Mouse (Mus musculus) forebrain, embryonic 14.5 days (tissue): Measurements from ENCODE around the gene Ankrd63. TPM values are rescaled to one million over a fixed set of nuclear protein-coding genes. Genes with fewer than 3 reads are reported as not detected.

ENCODE experiments used
- ATAC-seq: fragments of 200-750 bp; cut with Nextera tagmentation; 2 replicates; pipeline ENCODE4 v1.8.0; 2017; ENCODE audit warnings: mild to moderate bottlenecking, moderate library complexity
- DNase-seq: peaks from one replicate; pipeline ENCODE4 v3.0.0-alpha.2; 2015; ENCODE audit warnings: low spot score
- H3K27ac ChIP-seq: fragments of 300-500 bp; sonication (generic); 2 replicates; pipeline ENCODE4 v1.5.1; 2014; ENCODE audit warnings: low read depth, mild to moderate bottlenecking, control low read depth, low read length, moderate library complexity
- H3K27me3 ChIP-seq: fragments of 300-500 bp; sonication (generic); replicated peaks from 2 replicates; pipeline ENCODE4 v1.6.1; 2014; ENCODE audit warnings: low read length, control low read depth, mixed read lengths; ENCODE audit not compliant: control insufficient read depth, insufficient read depth
- H3K36me3 ChIP-seq: fragments of 300-500 bp; sonication (generic); 2 replicates; pipeline ENCODE4 v1.6.1; 2014; ENCODE audit warnings: low read length, control low read depth; ENCODE audit not compliant: control insufficient read depth, insufficient read depth
- H3K4me1 ChIP-seq: fragments of 300-500 bp; sonication (generic); 2 replicates; pipeline ENCODE4 v1.6.1; 2014; ENCODE audit warnings: antibody characterized with exemption, low read length, control low read depth; ENCODE audit not compliant: control insufficient read depth, insufficient read depth
- H3K4me2 ChIP-seq: fragments of 300-500 bp; sonication (generic); 2 replicates; pipeline ENCODE4 v1.6.1; 2014; ENCODE audit warnings: mild to moderate bottlenecking, control low read depth, low read length
- H3K4me3 ChIP-seq: fragments of 300-500 bp; sonication (generic); 2 replicates; pipeline ENCODE4 v1.5.1; 2014; ENCODE audit warnings: low read depth, low read length, control low read depth
- H3K9ac ChIP-seq: fragments of 300-500 bp; sonication (generic); 2 replicates; pipeline ENCODE4 v1.6.1; 2014; ENCODE audit warnings: mild to moderate bottlenecking, low read length, control low read depth, moderate library complexity
- H3K9me3 ChIP-seq: fragments of 300-500 bp; sonication (generic); replicated peaks from 2 replicates; pipeline ENCODE4 v1.6.1; 2016; ENCODE audit warnings: low read length, control low read depth, mixed read lengths; ENCODE audit not compliant: control insufficient read depth
- WGBS: fragments of 180-500 bp; shearing (Covaris S2); extraction: QIAGEN DNeasy Blood & Tissue Kit; methylation state at CpG from one replicate; pipeline ENCODE4 v1.1.7; 2014; 5-methylcytosine and 5-hydroxymethylcytosine counted together
- polyA plus RNA-seq: library from polyadenylated mRNA; unstranded; fragments of >200 nt; fragmentation: Nextera tagmentation; extraction: Ambion mirVana; gene quantifications from 2 replicates; pipeline ENCODE4 v1.2.1, GENCODE M21; 2014

The Ankrd63 gene
- polyA plus RNA-seq, 1 experiment from 2014 or later, result 0.41 TPM

GRCm38 (mm10) chr2:118687791-118688190 lies 16.0 kb downstream of the Ankrd63 start:
- no peak overlapping the region for H3K4me3 ChIP-seq
- no peaks in the 10 kb centered on the region for H3K9me3 ChIP-seq
- no peak overlapping the region for H3K9ac ChIP-seq
- WGBS, result 91% methylated on average over 3 of the region's 3 CpGs
- no peaks in the 10 kb centered on the region for H3K36me3 ChIP-seq
- no peak for DNase-seq
- no peak overlapping the region for H3K27ac ChIP-seq
- H3K4me2 ChIP-seq, result no peak overlapping the region
- ATAC-seq, result no peak
- no peaks in the 10 kb centered on the region for H3K4me1 ChIP-seq
- H3K27me3 ChIP-seq, result no peaks in the 10 kb centered on the region

GRCm38 (mm10) chr2:118686693-118687092 lies 17.1 kb downstream of the Ankrd63 start:
- H3K4me2 ChIP-seq, result no peak overlapping the region
- WGBS, result 86% methylated on average over 8 of the region's 8 CpGs
- H3K36me3 ChIP-seq, result no peaks in the 10 kb centered on the region
- H3K9me3 ChIP-seq, result no peaks in the 10 kb centered on the region
- no peak overlapping the region for H3K27ac ChIP-seq
- ATAC-seq (no peak), DNase-seq (no peak)
- H3K4me3 ChIP-seq, result no peak overlapping the region
- H3K9ac ChIP-seq, result no peak overlapping the region
- H3K4me1 ChIP-seq, result no peaks in the 10 kb centered on the region
- no peaks in the 10 kb centered on the region for H3K27me3 ChIP-seq

DNA sequence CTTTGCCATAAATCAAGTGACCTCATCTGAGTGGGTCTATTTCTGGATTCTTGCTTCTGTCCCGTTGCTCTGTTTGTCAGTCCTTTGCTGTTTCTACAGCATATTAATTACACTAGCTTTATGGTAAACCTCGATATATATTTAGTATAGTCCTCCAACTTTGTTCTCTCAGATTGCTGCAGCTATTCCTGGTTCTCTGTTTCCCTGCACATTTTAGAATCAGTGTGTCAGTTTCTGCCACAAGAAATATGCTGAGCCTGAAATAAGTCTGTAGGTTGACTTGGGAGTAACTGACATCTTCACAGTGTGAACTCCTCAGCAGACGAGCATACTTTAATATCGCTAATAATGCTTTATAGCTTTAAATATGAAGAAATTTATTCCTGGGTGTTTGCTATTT lies 18.7 kb downstream of the Ankrd63 start:
- no peak for DNase-seq
- 89% methylated on average over 4 of the region's 4 CpGs for WGBS
- Histone ChIP-seq H3K27me3 (no peaks in the 10 kb centered on the region), H3K36me3 (no peaks in the 10 kb centered on the region), H3K4me1 (no peaks in the 10 kb centered on the region), H3K9ac (no peak overlapping the region), H3K27ac (no peak overlapping the region), H3K9me3 (no peaks in the 10 kb centered on the region), H3K4me2 (no peak overlapping the region), H3K4me3 (no peak overlapping the region)
- no peak for ATAC-seq

DNA sequence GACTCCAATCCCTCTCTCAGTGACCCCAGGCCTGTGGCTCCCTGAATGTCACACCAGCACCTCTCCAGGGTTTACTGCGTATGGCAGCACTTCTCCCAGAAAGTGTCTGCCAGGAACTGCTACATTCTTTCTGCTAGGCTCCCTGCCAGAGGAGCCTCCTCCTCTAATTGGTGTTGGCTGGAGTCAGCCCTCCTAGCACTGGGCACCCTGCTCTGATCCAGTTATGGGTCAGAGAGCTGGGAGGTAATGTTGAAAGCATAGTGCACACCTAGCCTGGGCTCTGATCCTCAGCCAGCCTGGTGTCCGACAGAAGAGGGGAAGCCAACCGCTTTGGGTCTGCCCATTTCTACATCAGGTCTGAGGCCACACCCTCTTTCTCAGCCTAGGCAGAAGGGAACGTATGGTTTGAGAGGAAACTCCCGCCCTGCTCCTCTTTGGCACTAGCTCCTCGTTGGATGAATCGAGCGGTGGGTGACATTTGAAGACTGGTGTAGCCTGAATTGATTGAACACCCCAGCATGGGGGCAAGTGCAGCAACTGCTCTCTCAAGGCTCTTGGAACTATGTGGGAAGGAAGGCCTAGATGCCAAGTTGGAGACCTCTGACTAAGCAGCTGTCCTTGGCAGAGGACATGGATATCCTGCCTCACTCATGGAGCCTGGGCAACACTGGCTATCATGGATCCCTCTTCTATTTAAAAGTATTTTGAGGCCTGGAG lies 21.1 kb downstream of the Ankrd63 start:
- H3K4me2 ChIP-seq, result no peak overlapping the region
- H3K36me3 ChIP-seq, result no peaks in the 10 kb centered on the region
- 46% methylated on average over 8 of the region's 8 CpGs for WGBS
- H3K9me3 ChIP-seq, result no peaks in the 10 kb centered on the region
- no peak overlapping the region for H3K9ac ChIP-seq
- no peak overlapping the region for H3K27ac ChIP-seq
- H3K27me3 ChIP-seq, result peaks cover 13% of the 10 kb centered on the region
- H3K4me3 ChIP-seq, result no peak overlapping the region
- DNase-seq, result no peak
- H3K4me1 ChIP-seq, result peaks cover under 1% of the 10 kb centered on the region; the same call in 1 of the 2 replicates
- ATAC-seq, result no peak

- Histone ChIP-seq H3K4me3 (no peak overlapping the region), H3K9me3 (no peaks in the 10 kb centered on the region), H3K4me2 (no peak overlapping the region), H3K9ac (no peak overlapping the region), H3K27ac (no peak overlapping the region), H3K4me1 (peaks cover 12% of the 10 kb centered on the region; the same call in 1 of the 2 replicates), H3K27me3 (peaks cover 30% of the 10 kb centered on the region), H3K36me3 (no peaks in the 10 kb centered on the region)
- ATAC-seq, result no peak
- WGBS, result 91% methylated on average over 6 of the region's 6 CpGs
- no peak for DNase-seq
Measured at GRCm38 (mm10) chr2:118680926-118681325, 22.8 kb downstream of the Ankrd63 start.

GRCm38 (mm10) chr2:118679577-118679976 lies 24.2 kb downstream of the Ankrd63 start:
- no peaks in the 10 kb centered on the region for H3K9me3 ChIP-seq
- H3K9ac ChIP-seq, result no peak overlapping the region
- no peak overlapping the region for H3K27ac ChIP-seq
- H3K27me3 ChIP-seq, result peaks cover 39% of the 10 kb centered on the region
- H3K4me3 ChIP-seq, result no peak overlapping the region
- 84% methylated on average over 3 of the region's 3 CpGs for WGBS
- DNase-seq (no peak), ATAC-seq (no peak)
- no peaks in the 10 kb centered on the region for H3K36me3 ChIP-seq
- H3K4me1 ChIP-seq, result peaks cover 12% of the 10 kb centered on the region; the same call in 1 of the 2 replicates
- H3K4me2 ChIP-seq, result no peak overlapping the region

DNA sequence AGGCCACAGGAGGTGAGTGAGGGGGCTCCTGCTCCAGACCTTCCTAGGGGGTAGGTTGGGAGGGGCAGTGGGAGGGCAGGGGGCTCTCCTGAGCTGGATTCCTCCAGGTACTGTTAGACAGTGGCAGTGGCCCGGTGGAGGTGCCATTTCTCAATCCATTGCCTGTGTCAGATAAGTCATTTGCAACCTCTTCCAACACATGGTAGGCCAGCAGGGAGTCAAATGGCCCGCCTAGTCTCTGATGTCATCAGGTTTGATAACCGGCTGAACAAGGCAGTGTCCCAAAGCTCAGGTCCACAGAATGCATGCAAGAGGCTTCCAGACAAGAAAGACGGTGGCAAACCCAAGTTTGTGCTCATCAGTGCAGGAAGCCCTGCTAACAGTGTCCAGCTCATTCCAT lies 25.9 kb downstream of the Ankrd63 start:
- peak overlapping the region; percentile 96 for H3K4me2 ChIP-seq
- DNase-seq (no peak), ATAC-seq (0 out of 2 replicates have a peak, but pooled peaks have one; percentile 11)
- no peaks in the 10 kb centered on the region for H3K9me3 ChIP-seq
- peaks cover 12% of the 10 kb centered on the region; the same call in 1 of the 2 replicates for H3K4me1 ChIP-seq
- peak overlapping the region; percentile 52 for H3K4me3 ChIP-seq
- H3K36me3 ChIP-seq, result no peaks in the 10 kb centered on the region
- WGBS, result 18% methylated on average over 4 of the region's 4 CpGs
- no peak overlapping the region for H3K27ac ChIP-seq
- peaks cover 44% of the 10 kb centered on the region for H3K27me3 ChIP-seq
- H3K9ac ChIP-seq, result peak overlapping the region; percentile 68

DNA sequence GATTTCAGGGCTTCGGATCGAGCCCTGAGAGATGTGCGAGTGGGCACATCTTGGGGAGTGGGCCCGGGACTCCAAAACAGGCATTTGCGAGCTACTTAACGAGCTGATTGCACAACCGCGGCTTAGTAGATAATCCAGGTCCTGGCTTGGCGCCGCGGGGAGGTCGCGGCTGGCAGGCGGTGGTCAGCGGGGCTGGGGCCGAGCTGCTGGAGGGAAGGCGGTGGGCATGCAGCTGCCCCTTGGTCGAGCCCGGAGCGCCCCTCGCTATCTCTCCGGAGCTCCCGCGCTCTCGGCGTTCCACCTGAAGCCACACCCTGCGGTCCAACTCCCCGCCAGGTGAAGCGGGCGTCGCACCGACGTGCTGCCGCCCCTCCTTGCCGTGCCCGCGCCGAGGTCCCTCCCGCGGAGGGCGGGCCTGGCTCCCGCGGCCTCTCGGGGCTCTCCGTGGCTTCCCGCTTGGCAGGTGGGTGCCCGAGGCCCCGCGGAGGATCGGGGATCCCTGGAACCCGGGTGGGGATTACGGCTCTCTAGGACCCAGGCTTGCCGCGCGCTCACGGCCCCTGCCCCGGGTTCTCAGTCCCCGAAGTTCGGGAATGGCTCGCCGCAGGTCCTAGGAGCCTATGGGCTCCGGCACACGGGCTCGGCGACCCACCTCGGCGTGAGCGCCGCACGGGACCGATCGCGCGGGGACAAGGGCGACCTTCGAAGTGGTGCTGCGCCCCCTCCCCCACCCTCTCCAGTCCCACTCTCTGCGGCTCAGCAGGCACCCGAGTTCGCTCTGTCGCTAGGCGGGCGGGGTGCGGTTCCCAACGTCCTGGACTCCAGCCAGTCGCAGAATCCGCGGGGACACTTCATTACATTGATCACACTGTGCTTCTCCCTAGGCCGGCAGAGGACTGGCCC lies 26.7 kb downstream of the Ankrd63 start:
- Histone ChIP-seq H3K36me3 (no peaks in the 10 kb centered on the region), H3K4me3 (peak overlapping the region; percentile 52), H3K9me3 (no peaks in the 10 kb centered on the region), H3K27ac (no peak overlapping the region), H3K9ac (peak overlapping the region; percentile 68), H3K27me3 (peaks cover 44% of the 10 kb centered on the region), H3K4me2 (peak overlapping the region; percentile 96), H3K4me1 (peaks cover 12% of the 10 kb centered on the region; the same call in 1 of the 2 replicates)
- peak; percentile 50 for DNase-seq
- WGBS, result 1% methylated on average over 83 of the region's 89 CpGs
- ATAC-seq, result peak; percentile 68
